Mouse (Mus musculus) bone marrow, adult 2 months (tissue): ENCODE measurements around the gene Gm2056.
"Not testable (repeated sequence)": the region's sequence is repeated elsewhere in the genome, so short reads cannot be mapped to it uniquely, and the experiment has no call there.

ENCODE experiments used
- CTCF ChIP-seq: fragments of 200-500 bp; IDR thresholded peaks from 2 replicates; pipeline ENCODE4 v1.5.1; 2011; ENCODE audit warnings: low read length, control low read depth; ENCODE audit not compliant: control insufficient read depth, insufficient read depth
- POLR2A ChIP-seq: fragments of 200-500 bp; IDR thresholded peaks from 2 replicates; pipeline ENCODE4 v1.6.1; 2011; ENCODE audit warnings: low read depth, mild to moderate bottlenecking, control low read depth, low read length, borderline replicate concordance; ENCODE audit not compliant: control insufficient read depth

DNA sequence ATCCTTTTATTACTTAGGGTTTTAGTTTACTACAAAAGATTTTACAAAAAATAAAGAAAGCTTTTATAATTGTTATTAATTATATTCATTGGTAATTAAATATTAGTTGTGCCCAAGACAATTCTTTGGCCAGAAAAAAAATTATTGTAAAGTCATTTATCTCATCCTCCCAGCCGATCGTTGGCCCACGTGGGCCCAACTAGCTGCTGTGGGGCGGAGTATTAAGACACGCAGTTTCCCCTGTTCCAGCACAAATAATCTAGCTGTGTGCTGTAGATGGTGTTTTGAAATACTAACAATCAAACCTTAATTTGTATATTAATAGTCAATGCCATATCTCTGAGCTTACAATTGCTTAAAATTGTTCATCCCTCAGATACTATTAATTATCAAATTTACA, 5.4 kb downstream of the Gm2056 start:
- not testable (repeated sequence) for TF ChIP-seq CTCF, POLR2A
